Mouse (Mus musculus): ENCODE data around the gene Gabra5. TPM values are rescaled to one million over a fixed set of nuclear protein-coding genes. Genes with fewer than 3 reads are reported as not detected.

Gabra5 gene
- polyA plus RNA-seq, 1 experiment, result not detected

- WGBS, result 41% methylated on average over 1 of the region's 1 CpGs
These were observed 97.0 kb downstream of the Gabra5 start for GRCm38 (mm10) chr7:57412896-57413295.

GRCm38 (mm10) chr7:57411163-57411562, 98.7 kb downstream of the Gabra5 start:
- WGBS, result 74% methylated on average over 4 of the region's 4 CpGs

More at GRCm38 (mm10) chr7:57412896-57413295, 97.0 kb downstream of the Gabra5 start:
- no peaks in the 10 kb centered on the region for H3K4me1 ChIP-seq (ENCODE audit: control insufficient read depth, insufficient read depth, low read length)
- TF ChIP-seq CTCF (IDR thresholded peaks at IDR 0.05; ENCODE audit: insufficient read depth, low read depth, low read length), result no peak
- H3K4me3 ChIP-seq (ENCODE audit: insufficient read depth, low read depth, low read length), result no peak overlapping the region
- no peak overlapping the region for H3K27ac ChIP-seq (ENCODE audit: insufficient read depth, low read depth, low read length)

GRCm38 (mm10) chr7:57393551-57393950, 116.3 kb downstream of the Gabra5 start:
- TF ChIP-seq POLR2A (IDR thresholded peaks at IDR 0.05; ENCODE audit: insufficient read depth, low read depth, low read length) (no peak), CTCF (IDR thresholded peaks at IDR 0.05; ENCODE audit: insufficient read depth, low read depth, low read length) (no peak)
- 90% methylated on average over 4 of the region's 4 CpGs for WGBS
- no peak overlapping the region for H3K4me3 ChIP-seq (ENCODE audit: insufficient read depth, low read depth, low read length)
- H3K27ac ChIP-seq (ENCODE audit: insufficient read depth, low read depth, low read length), result no peak overlapping the region
- no peaks in the 10 kb centered on the region for H3K4me1 ChIP-seq (ENCODE audit: control insufficient read depth, insufficient read depth, low read length)

More at GRCm38 (mm10) chr7:57411163-57411562, 98.7 kb downstream of the Gabra5 start:
- no peak overlapping the region for H3K27ac ChIP-seq (ENCODE audit: insufficient read depth, low read depth, low read length)
- no peak overlapping the region for H3K4me3 ChIP-seq (ENCODE audit: insufficient read depth, low read depth, low read length)
- no peak for TF ChIP-seq CTCF (IDR thresholded peaks at IDR 0.05; ENCODE audit: insufficient read depth, low read depth, low read length)
- TF ChIP-seq POLR2A (IDR thresholded peaks at IDR 0.05; ENCODE audit: insufficient read depth, low read depth, low read length), result no peak
- no peaks in the 10 kb centered on the region for H3K4me1 ChIP-seq (ENCODE audit: control insufficient read depth, insufficient read depth, low read length)

- 0 out of 2 replicates have a peak, but pooled peaks cover 4% of the 10 kb centered on the region for H3K4me1 ChIP-seq (ENCODE audit: control insufficient read depth, insufficient read depth, low read length)
- H3K27ac ChIP-seq (ENCODE audit: insufficient read depth, low read depth, low read length), result no peak overlapping the region
- H3K4me3 ChIP-seq (ENCODE audit: insufficient read depth, low read depth, low read length), result no peak overlapping the region
- no peak for TF ChIP-seq CTCF (IDR thresholded peaks at IDR 0.05; ENCODE audit: insufficient read depth, low read depth, low read length)
- no peak for TF ChIP-seq POLR2A (IDR thresholded peaks at IDR 0.05; ENCODE audit: insufficient read depth, low read depth, low read length)
- 41% methylated on average over 4 of the region's 4 CpGs for WGBS
These were observed 119.8 kb downstream of the Gabra5 start for GRCm38 (mm10) chr7:57390046-57390445.

GRCm38 (mm10) chr7:57387341-57387654, 122.6 kb downstream of the Gabra5 start:
- H3K4me3 ChIP-seq (ENCODE audit: insufficient read depth, low read depth, low read length), result peak overlapping the region; percentile 60
- 10% methylated on average over 6 of the region's 6 CpGs for WGBS
- H3K27ac ChIP-seq (ENCODE audit: insufficient read depth, low read depth, low read length), result no peak overlapping the region
- H3K4me1 ChIP-seq (ENCODE audit: control insufficient read depth, insufficient read depth, low read length), result 0 out of 2 replicates have a peak, but pooled peaks cover 4% of the 10 kb centered on the region
- no peak for TF ChIP-seq CTCF (IDR thresholded peaks at IDR 0.05; ENCODE audit: insufficient read depth, low read depth, low read length)
- no peak for TF ChIP-seq POLR2A (IDR thresholded peaks at IDR 0.05; ENCODE audit: insufficient read depth, low read depth, low read length)

GRCm38 (mm10) chr7:57386517-57387340, 123.1 kb downstream of the Gabra5 start, which contains the start of gene Gabrg3:
TSS of gene Gabrg3 (minus strand) at chr7:57387188.
- TF ChIP-seq CTCF (IDR thresholded peaks at IDR 0.05; ENCODE audit: insufficient read depth, low read depth, low read length) (no peak), POLR2A (IDR thresholded peaks at IDR 0.05; ENCODE audit: insufficient read depth, low read depth, low read length) (no peak)
- 0 out of 2 replicates have a peak, but pooled peaks cover 4% of the 10 kb centered on the region for H3K4me1 ChIP-seq (ENCODE audit: control insufficient read depth, insufficient read depth, low read length)
- H3K4me3 ChIP-seq (ENCODE audit: insufficient read depth, low read depth, low read length), result peak within 1 kb of the TSS; percentile 60
- H3K27ac ChIP-seq (ENCODE audit: insufficient read depth, low read depth, low read length), result peak within 1 kb of the TSS; percentile 47; the same call in 1 of the 2 replicates
- 1% methylated on average over 70 of the region's 71 CpGs for WGBS

- 18% methylated on average over 4 of the region's 4 CpGs for WGBS
- Histone ChIP-seq H3K27ac (ENCODE audit: insufficient read depth, low read depth, low read length) (no peak overlapping the region), H3K4me3 (ENCODE audit: insufficient read depth, low read depth, low read length) (no peak overlapping the region; the same call in 1 of the 2 replicates), H3K4me1 (ENCODE audit: control insufficient read depth, insufficient read depth, low read length) (0 out of 2 replicates have a peak, but pooled peaks cover 4% of the 10 kb centered on the region)
- no peak for TF ChIP-seq POLR2A (IDR thresholded peaks at IDR 0.05; ENCODE audit: insufficient read depth, low read depth, low read length)
- no peak for TF ChIP-seq CTCF (IDR thresholded peaks at IDR 0.05; ENCODE audit: insufficient read depth, low read depth, low read length)
These were observed 125.7 kb downstream of the Gabra5 start for GRCm38 (mm10) chr7:57384112-57384511.

- H3K4me3 ChIP-seq (ENCODE audit: insufficient read depth, low read depth, low read length), result no peak overlapping the region
- no peak overlapping the region for H3K27ac ChIP-seq (ENCODE audit: insufficient read depth, low read depth, low read length)
- TF ChIP-seq POLR2A (IDR thresholded peaks at IDR 0.05; ENCODE audit: insufficient read depth, low read depth, low read length), result no peak
- TF ChIP-seq CTCF (IDR thresholded peaks at IDR 0.05; ENCODE audit: insufficient read depth, low read depth, low read length), result no peak
- H3K4me1 ChIP-seq (ENCODE audit: control insufficient read depth, insufficient read depth, low read length), result peaks cover 2% of the 10 kb centered on the region; the same call in 1 of the 2 replicates
- 26% methylated on average over 5 of the region's 5 CpGs for WGBS
These were observed 143.9 kb downstream of the Gabra5 start for GRCm38 (mm10) chr7:57366013-57366390.
